Mouse (Mus musculus) common myeloid progenitor, adult 5-6 weeks (primary cell): ENCODE data around the gene Ubr4. TPM values are rescaled to one million over a fixed set of nuclear protein-coding genes. Genes with fewer than 3 reads are reported as not detected.
A peak's percentile ranks its signal among the peaks of the same experiment; 100 is the strongest.

Experiments
- ATAC-seq: replicated peaks from 2 replicates; pipeline ENCODE4 v1.8.0; 2016; ENCODE audit warnings: low read depth, mild to moderate bottlenecking, moderate TSS enrichment, inconsistent platforms; ENCODE audit not compliant: poor library complexity, severe bottlenecking
- total RNA-seq: library from RNA; stranded (forward); fragments of 200-1000, 187-1606 nt; gene quantifications from 2 replicates; pipeline ENCODE4 v1.2.3, GENCODE M21; 2017

Ubr4 gene
- total RNA-seq: 62.5 and 91.7 TPM in 2 replicates

DNA sequence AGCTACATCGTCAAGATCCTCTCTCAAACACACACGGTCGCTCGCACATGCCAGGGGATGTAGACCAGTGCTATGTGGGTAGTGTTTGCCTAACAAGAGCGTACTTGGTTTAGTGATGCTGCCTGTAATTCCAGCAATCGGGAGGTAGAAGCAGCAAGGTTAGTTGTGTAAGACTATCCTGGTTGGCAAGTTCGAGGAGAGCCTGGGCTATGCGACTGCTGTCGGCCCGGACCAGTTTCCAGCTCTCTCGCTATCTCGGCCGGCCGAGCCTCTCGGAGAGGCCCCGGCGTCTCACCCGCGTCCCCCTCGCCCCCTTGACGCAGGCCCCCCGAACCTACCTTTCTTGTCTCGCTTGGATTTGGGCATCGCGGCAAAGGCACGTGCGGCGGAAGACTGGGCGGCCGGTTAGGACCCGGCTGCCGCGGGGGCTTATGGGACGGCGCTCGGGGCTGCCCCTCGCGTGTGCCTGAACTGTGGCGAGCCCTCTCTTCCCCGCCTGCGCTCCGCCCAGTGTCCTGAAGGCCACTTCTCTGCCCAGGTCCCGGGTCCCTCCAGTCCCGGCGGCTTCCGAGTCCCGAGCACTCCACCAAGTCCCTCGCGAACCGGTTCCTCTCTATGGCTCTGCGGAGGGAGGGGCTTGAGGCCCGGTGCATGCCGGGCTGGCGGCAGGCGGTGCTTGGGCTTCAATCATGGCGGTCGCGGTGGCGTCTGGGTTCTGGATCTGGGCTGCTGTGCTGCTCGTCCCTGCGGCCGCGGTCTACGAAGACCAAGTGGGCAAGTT lies at the start of gene Ubr4, which contains the start of the genes Mrto4 and Emc1:
TSS of gene Ubr4 (plus strand) at position 679 of the 781 bp plus-strand sequence.
TSS of gene Mrto4 (minus strand) at position 646 of the 781 bp plus-strand sequence.
TSS of gene Emc1 (plus strand) at position 657 of the 781 bp plus-strand sequence.
- peak; percentile 95 for ATAC-seq

DNA sequence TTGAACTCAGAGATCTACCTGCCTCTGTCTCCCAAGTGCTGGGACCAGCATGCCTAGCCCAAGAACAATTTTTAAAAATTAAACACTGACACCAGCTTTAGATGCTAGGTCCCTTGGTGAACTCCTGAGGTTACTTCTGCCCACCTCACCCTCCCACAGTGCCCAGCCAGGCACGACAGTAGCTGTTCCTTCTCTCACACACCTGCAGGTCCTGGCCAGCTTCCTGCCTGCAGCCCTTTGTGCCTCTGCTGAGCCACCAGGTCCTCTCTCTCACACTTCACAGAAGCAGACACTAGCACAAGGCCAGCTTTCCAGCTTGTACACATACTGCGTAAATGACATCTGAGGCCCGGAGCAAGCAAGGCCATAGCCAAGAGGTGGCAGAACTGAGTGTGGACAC lies 46.9 kb upstream of the Ubr4 start:
- no peak for ATAC-seq

DNA sequence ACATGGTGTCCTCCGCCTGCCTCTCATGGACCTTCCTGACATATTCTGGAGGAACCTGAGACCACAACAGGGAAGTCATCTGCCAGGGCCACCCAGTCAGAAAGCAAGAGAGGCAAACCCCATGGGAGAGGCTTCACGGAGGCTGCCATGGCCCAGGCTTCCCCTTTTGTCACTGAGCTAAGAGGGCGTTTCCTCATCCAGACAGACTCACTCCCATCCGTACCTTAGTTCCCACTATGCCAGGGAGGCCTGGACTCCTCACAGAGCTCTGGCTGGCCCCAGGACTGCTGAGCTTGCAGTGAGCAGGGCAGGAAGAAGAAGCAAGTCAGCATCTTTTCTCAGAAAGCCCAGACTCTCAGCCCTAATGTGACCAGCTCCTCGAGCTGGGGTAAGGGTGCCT lies 44.5 kb upstream of the Ubr4 start:
- peak; percentile 34 for ATAC-seq

DNA sequence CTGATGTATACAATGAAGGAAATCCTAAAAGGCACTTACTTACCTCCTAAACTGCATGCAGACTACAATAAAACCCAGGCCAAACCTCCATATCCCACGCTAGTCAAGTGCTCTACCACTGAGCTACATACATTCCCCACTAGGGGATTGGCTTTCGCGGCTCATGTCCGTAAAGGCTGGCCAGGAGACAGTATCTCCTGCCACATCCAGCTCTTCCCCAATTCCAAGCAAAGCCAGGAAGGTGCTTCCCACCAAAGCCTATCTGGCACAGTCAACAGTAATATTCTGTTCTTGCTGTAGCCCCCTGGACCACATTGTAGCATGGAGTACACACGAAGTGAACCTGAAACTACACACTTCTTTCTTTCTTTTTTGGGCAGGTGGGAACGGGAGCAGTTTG lies 42.8 kb upstream of the Ubr4 start:
- no peak for ATAC-seq

DNA sequence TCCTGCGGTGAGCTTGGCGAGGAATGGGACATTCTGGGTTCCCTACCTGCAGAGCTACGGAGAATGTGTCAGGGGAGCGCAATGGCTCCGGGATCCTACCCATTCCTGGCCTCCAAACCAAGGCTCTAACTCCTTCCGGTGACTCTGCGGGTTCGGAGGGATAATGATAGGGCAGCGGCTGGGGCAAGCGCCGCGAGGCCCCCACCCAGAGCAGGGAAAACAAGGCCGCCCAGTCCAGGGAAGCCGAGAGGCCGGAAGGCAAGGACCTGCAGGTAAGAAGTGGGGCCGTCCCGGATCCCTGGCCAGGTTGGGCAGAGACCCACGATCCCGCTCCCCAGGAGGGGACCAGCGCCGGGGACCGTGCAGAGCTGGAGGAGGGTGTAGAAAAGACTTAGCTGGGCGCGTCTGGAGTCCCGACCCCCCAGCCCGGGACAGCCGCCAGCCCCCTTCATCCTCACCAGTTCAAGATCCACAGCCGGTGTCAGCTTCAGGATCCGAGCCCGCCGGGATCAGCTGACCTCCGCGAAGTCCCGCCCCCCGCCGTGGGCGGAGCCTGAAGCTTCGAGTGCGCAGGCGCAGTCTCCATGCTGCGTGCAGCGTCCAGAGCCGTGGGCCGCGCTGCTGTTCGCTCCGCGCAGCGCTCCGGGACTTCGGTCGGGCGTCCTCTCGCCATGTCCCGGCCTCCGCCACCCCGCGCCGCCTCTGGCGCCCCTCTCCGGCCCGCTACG lies 42.1 kb upstream of the Ubr4 start, which contains the start of the genes Pqlc2 and Akr7a5:
TSS of gene Pqlc2 (minus strand) at position 538 of the 728 bp plus-strand sequence.
TSS of gene Akr7a5 (plus strand) at position 574 of the 728 bp plus-strand sequence.
- ATAC-seq: peak; percentile 77

DNA sequence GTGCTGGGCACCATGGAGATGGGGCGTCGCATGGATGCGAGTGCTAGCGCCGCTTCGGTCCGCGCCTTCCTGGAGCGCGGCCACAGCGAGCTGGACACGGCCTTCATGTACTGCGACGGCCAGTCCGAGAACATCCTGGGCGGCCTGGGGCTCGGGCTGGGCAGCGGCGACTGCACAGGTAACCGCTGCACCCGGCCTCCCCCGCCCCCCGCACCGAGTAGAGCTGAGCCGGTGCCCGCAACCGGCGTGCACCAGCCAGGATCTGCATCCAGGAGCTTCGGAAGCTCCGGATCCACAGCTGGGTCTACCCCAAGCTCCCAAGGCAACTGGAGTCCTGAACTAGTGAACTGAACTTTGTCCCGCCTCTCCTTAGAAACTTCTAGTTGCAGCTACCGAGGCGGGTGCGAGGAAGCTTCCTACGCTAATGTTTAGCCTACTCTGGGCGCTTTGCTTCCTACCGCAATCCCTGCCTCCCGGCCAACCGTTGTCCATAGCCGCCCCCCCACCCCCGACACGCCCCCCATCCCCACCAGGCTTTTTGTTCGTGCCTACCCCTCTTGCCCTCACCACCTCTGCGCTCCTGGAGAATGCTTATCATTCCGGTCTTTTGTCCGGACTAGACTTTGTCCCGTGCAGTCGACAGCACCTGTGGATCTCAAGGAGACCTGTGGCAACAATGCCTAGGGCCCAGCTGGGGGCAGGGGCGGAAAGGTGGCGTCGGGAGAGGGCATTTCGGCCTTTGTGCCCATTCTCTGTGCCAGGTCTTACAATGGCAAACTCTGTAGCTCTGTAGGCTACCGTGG lies 41.3 kb upstream of the Ubr4 start:
- ATAC-seq: peak; percentile 8; the same call in 1 of the 2 replicates

DNA sequence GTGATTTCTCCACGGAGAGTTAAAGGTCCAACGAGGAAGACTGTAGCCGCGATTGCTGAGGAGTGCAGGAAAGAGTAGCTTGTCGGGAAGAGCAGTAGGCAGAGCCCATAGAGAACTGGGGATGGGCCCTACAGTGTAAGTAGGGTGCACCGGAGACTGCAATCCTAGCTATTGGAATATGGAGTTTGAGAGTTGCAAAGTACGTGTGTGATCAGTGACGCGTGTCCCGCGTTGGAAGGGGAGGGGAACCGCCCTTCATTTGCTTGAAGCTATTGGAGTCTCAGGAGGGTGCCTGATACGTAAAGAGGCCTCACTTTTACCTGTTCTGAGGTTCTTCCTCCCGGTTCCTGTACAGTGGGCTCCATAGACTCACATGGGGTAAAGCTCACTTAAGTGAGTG lies 40.7 kb upstream of the Ubr4 start:
- ATAC-seq: no peak

DNA sequence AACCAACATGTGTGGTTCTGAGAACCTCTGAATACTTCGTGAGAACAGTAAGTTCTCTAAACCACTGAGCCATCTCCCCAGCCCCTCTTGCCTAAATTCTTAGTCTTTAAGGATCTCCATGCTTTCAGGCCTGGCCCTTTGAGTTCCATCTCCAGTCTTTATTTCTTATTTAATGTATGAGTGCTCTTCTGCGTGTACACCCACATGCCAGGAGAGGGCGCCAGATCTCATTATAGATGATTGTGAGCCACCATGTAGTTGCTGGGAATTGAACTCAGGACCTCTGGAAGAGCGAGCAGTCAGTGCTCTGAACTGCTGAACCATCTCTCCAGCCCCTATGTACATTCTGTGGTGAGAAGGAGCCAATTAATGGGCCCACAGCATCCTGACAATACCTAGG lies 39.8 kb upstream of the Ubr4 start:
- ATAC-seq: no peak

DNA sequence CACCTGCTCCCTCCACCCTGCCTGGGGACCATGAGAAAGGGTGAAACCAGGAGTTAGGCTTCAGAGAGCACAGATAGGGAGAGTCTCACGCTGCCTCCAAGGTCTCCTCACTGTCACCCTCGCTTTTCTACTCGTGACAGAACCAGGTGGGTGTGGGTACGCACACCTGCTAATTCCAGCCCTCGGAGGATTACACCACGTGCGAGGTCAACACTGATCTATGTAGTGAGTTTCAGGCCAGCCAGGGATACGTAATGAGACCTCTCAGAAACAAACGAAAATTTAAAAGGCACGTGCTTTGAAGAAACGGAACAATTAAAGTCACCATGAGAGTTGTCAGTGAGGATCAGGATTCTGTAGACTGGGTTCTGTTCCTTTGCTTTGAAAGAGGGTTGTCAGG lies 34.0 kb upstream of the Ubr4 start:
- no peak for ATAC-seq

DNA sequence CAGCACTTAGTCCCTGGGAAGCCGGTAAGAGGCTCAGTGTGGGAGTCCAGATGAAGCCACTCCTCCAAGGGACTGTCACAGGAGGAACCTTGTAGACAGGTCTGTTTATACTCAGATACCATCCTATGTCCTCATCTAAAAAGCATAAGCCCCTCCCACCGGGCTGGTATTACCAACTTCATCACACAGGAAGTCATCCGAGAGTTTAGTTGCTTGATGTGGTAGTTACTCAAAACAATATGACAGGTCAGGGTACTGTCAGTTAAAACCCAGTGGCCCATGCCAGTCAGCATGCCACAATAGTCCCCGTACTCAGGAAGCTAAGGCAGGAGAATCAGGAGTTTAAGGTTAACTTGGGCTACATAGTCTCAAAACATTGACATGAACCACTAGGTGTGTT lies 32.7 kb upstream of the Ubr4 start:
- no peak for ATAC-seq

DNA sequence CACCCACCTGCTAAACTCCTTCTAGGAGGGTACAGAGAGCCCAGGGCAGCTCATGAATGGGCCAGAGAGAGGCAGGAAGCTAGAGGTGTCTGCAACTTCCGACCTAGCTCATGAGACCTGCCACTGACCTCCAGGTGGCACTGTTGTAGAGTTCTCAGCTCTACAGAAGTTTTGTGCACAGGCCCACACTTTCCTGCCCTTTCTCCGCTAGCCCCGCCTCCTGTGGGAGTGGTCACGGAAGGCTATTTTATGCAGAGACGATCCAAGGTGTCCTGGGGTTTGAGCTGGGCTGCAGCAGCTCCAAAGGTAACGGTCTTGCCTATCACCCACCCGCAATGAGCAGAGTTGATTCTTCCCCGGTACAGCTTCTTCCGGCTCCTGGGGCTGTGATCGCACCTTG lies 21.8 kb upstream of the Ubr4 start:
- ATAC-seq: peak; percentile 99

DNA sequence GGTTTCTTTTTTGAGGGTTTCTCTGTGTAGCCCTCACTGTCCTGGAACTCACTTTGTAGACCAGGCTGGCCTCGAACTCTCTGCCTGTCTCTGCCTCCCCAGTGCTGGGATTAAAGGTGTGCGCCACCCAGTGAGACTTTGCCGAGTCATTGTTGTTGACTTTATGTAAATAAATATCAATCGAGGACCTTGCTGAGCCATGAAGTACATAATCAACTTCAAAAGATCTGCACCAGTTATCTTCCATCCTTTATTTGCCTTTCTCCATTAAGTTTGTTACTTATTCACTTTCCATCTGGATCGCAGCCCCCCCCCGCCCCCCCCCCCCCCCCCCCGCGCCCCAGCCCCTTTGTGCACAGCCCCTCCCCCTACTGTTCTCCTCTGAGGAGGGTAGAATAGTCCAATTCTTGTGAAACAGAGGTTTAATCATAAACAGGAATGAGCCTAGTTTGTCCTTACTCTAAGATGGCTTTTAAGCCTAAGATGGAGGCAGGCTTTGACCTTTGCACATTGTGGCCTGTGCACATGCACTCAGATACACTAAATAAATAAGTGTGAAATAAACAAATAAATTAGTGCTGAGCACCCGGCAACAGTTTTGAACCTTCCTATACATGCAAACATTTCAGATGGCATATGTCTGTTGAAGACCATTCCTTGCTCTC lies 17.6 kb upstream of the Ubr4 start:
- no peak for ATAC-seq

DNA sequence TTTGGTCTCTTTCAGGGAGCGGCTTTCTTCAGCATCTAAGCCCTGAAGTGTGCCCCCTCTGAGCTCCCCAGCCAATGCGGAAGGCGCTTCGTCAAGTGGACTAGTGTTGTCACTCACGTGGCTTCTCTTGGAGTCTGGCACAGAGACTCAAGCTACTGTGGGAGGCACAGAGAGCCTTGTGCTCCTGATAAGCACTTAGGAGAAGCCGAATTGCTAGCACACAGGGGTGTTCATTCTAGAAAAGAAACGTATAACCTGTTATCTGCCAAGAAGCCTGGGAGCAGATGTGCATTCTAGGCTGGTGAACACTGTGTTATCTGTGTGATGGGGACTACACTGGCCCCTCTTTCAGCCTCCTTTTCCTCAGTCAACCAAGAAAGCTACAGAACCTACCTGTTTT lies 16.9 kb upstream of the Ubr4 start:
- peak; percentile 58 for ATAC-seq

DNA sequence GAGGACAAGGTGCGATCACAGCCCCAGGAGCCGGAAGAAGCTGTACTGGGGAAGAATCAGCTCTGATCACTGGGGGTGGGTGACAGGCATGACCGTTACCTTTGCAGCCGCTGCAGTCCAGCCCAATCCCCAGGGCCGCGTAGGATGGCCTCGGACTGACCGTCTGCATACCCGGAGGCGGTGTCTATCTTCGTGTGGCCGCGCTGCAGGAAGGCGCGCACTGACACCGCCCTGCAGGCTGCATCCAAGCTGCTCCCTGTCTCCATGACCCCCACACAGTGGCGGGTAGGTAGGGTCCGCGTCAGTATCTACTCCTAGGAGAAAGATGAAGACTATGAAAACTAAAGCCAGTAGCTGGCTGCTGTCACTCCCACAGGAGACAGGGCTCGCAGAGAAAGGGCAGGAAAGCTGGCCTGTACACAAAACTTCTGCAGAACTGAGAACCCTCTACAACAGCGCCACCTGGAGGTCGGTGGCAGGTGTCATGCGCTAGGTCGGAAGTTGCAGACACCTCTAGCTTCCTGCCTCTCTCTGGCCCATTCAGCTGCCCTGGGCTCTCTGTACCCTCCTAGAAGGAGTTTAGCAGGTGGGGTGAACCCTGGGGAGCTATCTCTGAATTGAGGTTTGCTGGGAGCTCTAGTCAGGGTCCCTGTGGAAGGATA lies 15.5 kb upstream of the Ubr4 start:
- peak; percentile 80 for ATAC-seq

DNA sequence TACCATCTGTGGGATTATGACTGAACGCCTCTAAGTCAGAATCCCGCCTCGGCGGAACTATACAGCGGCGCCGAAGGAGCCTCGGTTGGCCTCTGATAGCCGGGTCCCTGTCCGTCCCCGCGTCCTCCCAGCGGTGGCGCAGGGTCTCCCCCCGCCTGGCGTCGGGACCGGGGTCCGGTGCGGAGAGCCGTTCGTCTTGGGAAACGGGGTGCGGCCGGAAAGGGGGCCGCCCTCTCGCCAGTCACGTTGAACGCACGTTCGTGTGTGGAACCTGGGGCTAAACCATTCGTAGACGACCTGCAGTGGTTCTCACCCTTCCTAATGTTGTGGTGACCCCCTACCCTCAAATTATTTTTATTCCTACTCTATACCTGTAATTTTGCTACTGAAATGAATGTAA lies 14.3 kb upstream of the Ubr4 start:
- no peak for ATAC-seq

DNA sequence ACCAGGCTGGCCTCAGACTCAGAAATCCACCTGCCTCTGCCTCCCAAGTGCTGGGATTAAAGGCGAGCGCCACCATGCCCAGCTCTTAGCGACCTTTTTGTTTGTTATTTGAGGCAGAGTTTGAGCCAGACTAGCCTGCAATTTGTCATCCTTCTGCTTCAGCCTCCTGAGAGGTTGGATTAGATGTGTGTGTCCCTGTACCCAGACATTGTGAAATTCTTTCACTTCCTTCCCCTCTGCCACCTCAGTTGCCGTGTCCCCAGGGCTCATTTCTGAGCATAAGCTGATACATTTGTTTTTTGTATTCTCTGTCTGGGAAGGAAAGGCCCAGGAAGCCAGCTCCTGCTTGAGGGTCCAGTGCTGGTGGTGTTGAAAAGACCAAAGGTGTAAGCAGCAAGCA lies 11.6 kb upstream of the Ubr4 start:
- 0 out of 2 replicates have a peak, but pooled peaks have one; percentile 37 for ATAC-seq

DNA sequence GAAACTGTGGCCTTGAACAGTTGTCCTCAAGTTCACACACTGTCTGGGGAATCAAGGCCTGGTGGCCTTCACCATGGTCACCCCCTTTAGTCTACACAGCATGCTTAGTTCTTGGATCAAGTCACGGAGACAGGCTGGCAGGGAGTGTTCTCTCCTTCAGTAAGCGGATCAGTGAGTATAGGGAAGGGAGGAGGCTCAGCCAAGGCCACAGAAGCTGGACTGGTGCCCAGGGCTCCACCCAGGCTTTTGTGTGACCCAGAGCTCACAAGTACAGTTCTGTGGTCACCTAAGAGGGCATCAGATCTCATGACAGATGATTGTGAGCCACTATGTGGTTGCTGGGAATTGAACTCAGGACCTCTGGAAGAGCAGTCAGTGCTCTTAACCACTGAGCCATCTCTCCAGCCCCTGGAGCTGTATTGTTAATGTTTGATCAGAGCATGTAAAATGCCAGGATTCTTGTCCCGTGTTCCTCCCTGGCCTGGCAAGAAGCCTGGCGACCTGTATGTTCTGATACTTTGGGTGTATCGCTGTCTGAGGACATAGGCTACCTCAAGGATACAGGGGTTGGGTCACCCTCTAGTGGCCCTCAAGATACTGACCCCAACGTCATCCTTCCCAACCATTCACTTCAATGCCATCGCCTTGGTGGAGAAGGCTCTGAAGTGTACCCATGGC lies 10.7 kb upstream of the Ubr4 start:
- no peak for ATAC-seq

DNA sequence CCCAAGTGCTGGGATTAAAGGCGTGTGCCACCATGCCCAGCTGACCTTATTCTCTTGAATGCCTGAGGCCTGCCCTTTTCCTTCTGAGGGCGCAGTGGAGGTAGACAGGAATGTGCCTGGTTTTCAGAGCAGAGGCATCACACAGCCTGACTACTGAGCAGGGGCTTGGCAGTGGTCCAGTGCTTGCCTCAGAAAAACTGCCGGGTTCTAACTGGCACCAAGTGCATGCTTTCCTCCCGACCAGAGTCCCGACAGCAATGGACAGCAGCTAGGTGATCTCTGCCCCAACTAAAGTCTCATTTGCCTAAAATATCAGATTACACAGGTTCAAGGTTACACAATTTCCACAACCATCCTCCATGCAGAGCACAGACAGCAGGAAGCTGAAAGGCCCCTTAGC lies 8.7 kb upstream of the Ubr4 start:
- 0 out of 2 replicates have a peak, but pooled peaks have one; percentile 15 for ATAC-seq
